Mouse (Mus musculus) kidney, embryonic 15.5 days (tissue): ENCODE measurements around the gene Swap70. TPM values are rescaled to one million over a fixed set of nuclear protein-coding genes. Genes with fewer than 3 reads are reported as not detected.

ENCODE experiments used
- ATAC-seq: fragments of 200-750 bp; cut with Nextera tagmentation; replicated peaks from 2 replicates; pipeline ENCODE4 v1.8.0; 2017; ENCODE audit warnings: moderate TSS enrichment; ENCODE audit not compliant: low FRiP score
- H3K27ac ChIP-seq: fragments of 300-500 bp; sonication (generic); 2 replicates; pipeline ENCODE4 v1.5.1; 2015; ENCODE audit warnings: mild to moderate bottlenecking, inconsistent platforms
- H3K27me3 ChIP-seq: fragments of 300-500 bp; sonication (generic); 2 replicates; pipeline ENCODE4 v1.6.1; 2015; ENCODE audit warnings: inconsistent platforms
- H3K36me3 ChIP-seq: fragments of 300-500 bp; sonication (generic); 2 replicates; pipeline ENCODE4 v1.6.1; 2015; ENCODE audit warnings: inconsistent platforms
- H3K4me1 ChIP-seq: fragments of 300-500 bp; sonication (generic); 2 replicates; pipeline ENCODE4 v1.6.1; 2015; ENCODE audit warnings: inconsistent platforms
- H3K4me2 ChIP-seq: fragments of 300-500 bp; sonication (generic); 2 replicates; pipeline ENCODE4 v1.6.1; 2015; ENCODE audit warnings: moderate library complexity, mild to moderate bottlenecking, inconsistent platforms
- H3K4me3 ChIP-seq: fragments of 300-500 bp; sonication (generic); replicated peaks from 2 replicates; pipeline ENCODE4 v1.5.1; 2015; ENCODE audit warnings: mild to moderate bottlenecking, inconsistent platforms
- H3K9ac ChIP-seq: fragments of 300-500 bp; sonication (generic); 2 replicates; pipeline ENCODE4 v1.6.1; 2015; ENCODE audit warnings: mild to moderate bottlenecking, inconsistent platforms
- H3K9me3 ChIP-seq: fragments of 300-500 bp; sonication (generic); replicated peaks from 2 replicates; pipeline ENCODE4 v1.6.1; 2016; ENCODE audit warnings: inconsistent platforms
- WGBS: fragments of 180-500 bp; shearing (Covaris S2); methylation state at CpG from one replicate; pipeline ENCODE4 v1.1.7; 2015; ENCODE audit warnings: mixed read lengths; 5-methylcytosine and 5-hydroxymethylcytosine counted together
- polyA plus RNA-seq: library from polyadenylated mRNA; unstranded; fragments of >200 nt; fragmentation: Nextera tagmentation; extraction: Ambion mirVana; gene quantifications from 2 replicates; pipeline ENCODE4 v1.2.1, GENCODE M21; 2015

Swap70 gene
- polyA plus RNA-seq, 1 experiment from 2014 or later = 32.8 TPM

DNA sequence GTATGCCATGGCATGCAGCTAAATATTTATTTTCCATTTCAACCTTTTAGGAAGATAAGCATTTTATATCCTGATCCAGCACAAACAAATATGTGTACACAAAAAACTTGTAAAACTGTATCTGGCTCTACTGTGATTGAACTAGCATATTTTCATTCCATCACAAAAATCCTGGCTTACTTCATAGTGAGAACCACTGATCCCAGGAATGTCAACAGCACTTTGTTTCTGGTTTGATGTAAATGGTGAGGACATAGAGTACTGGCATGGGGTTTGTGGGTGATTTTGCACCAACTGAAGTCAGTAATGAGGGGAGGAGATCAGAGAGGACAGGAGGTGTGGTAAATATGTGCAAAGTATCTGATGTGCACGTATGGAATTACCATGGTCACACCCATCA lies 41.1 kb downstream of the Swap70 start:
- Histone ChIP-seq H3K36me3 (peaks cover 7% of the 10 kb centered on the region; the same call in 1 of the 2 replicates), H3K27me3 (no peaks in the 10 kb centered on the region), H3K9me3 (no peaks in the 10 kb centered on the region), H3K9ac (no peak overlapping the region), H3K4me3 (no peak overlapping the region), H3K4me1 (peaks cover 14% of the 10 kb centered on the region), H3K27ac (no peak overlapping the region), H3K4me2 (no peak overlapping the region)
- WGBS = 75% methylated on average over 1 of the region's 1 CpGs
- ATAC-seq = no peak

DNA sequence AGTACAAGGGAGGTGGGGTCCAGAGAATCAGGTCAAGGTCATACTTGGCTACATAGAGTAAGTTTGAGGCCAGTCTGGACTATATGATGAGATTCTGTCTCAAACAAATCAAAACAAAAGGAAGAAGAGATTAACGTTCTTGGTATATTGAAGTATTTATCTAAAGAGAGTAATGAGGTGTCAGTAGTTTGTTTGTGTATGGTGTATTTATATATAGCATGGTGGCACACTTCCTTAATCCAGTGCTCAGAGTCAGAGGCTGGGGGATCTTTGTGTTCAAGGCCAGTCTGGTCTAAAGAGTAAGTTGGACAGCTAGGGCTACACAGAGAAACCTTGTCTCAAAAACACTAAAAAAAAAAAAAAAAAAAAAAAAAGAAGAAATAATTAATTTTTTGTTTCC lies 42.0 kb downstream of the Swap70 start:
- H3K27ac ChIP-seq = no peak overlapping the region
- WGBS = 56% methylated on average over 1 of the region's 1 CpGs
- ATAC-seq = no peak

DNA sequence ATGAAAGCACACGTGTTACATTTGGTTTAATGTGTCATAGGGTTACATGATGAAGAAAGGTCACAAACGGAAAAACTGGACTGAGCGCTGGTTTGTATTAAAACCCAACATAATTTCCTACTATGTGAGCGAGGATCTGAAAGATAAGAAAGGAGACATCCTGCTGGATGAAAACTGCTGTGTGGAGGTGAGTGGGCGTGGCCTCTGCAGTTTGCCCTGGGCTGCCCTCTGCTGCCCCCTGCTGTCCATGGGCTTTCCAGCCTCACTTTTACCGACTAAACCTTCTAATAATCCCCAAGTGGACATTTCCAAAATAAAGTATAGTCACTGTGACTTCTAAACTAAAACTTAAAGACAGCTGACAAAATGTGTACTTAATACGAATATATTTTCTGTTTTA lies 44.3 kb downstream of the Swap70 start:
- H3K9ac ChIP-seq = no peak overlapping the region
- no peaks in the 10 kb centered on the region for H3K9me3 ChIP-seq
- H3K27me3 ChIP-seq = no peaks in the 10 kb centered on the region
- 28% methylated on average over 7 of the region's 7 CpGs for WGBS
- no peak for ATAC-seq
- H3K36me3 ChIP-seq = peaks cover 10% of the 10 kb centered on the region
- no peak overlapping the region for H3K4me3 ChIP-seq
- H3K4me1 ChIP-seq = 0 out of 2 replicates have a peak, but pooled peaks cover 2% of the 10 kb centered on the region
- H3K27ac ChIP-seq = no peak overlapping the region
- no peak overlapping the region for H3K4me2 ChIP-seq

More for the DNA sequence above, 42.0 kb downstream of the Swap70 start:
- Histone ChIP-seq H3K36me3 (0 out of 2 replicates have a peak, but pooled peaks cover under 1% of the 10 kb centered on the region), H3K9ac (no peak overlapping the region), H3K27me3 (no peaks in the 10 kb centered on the region), H3K4me3 (no peak overlapping the region), H3K4me2 (no peak overlapping the region), H3K4me1 (peaks cover 6% of the 10 kb centered on the region), H3K9me3 (no peaks in the 10 kb centered on the region)

DNA sequence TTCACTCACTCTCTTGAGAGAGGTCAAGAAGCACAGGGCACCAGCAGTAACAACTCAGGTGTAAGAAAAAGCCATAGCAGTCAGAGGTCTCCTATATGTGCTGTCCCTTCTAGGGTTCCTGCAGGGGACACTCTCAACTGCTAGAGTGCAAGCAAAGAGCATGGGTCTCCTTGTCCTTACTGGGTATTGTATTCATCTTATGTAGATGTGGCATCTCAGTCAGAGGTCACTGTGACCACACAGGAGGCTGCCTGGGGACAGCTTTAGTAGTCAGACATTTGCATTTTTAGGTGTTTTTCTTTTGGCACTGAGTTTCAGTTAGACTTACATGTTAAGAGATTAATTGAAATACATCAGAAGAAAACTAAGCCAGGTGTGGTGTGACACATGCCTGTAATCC lies 45.5 kb downstream of the Swap70 start:
- H3K4me3 ChIP-seq = no peak overlapping the region
- no peaks in the 10 kb centered on the region for H3K9me3 ChIP-seq
- no peak overlapping the region for H3K27ac ChIP-seq
- H3K4me2 ChIP-seq = no peak overlapping the region
- no peak for ATAC-seq
- peaks cover 10% of the 10 kb centered on the region for H3K36me3 ChIP-seq
- peaks cover 8% of the 10 kb centered on the region for H3K4me1 ChIP-seq
- no peaks in the 10 kb centered on the region for H3K27me3 ChIP-seq
- no peak overlapping the region for H3K9ac ChIP-seq

DNA sequence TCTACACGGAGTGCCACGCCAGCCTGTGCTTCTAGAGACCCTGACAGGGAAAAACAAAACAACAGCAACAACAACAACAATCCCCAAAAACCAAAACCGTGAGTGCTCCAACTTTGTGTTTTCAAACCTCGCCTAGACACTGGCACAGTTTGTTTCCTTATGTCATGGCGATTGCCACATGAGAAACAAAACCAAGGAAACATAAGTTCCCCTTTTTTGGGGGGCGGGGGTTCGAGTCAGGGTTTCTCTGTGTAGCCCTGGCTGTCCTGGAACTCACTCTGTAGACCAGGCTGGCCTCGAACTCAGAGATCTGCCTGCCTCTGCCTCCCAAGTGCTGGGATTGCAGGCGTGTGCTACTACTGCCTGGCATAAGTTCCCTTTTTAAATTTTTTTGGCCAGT lies 46.5 kb downstream of the Swap70 start:
- no peak for ATAC-seq
- Histone ChIP-seq H3K36me3 (peaks cover 10% of the 10 kb centered on the region), H3K9me3 (no peaks in the 10 kb centered on the region), H3K27me3 (no peaks in the 10 kb centered on the region), H3K4me2 (no peak overlapping the region), H3K9ac (no peak overlapping the region), H3K27ac (no peak overlapping the region), H3K4me3 (no peak overlapping the region), H3K4me1 (peaks cover 15% of the 10 kb centered on the region)
- 96% methylated on average over 9 of the region's 9 CpGs for WGBS

DNA sequence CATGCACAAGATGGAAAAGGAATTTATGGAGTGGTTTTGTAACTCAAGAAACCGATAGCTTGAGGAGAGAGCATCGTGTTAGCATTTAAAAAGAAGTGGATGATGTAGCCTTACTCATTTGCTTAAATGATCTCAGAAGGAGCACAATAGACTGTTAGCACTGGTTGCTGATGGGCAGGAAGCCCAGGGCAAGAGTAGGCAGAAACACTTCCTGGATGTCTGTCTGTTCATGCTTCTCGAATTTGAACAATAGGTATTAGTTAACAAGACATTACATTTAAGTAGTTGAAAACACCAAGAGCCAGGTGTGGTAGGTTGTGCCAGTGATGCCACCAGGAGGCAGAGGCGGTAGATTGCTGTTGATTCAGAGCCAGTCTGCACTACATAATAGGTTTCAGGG lies 47.0 kb downstream of the Swap70 start:
- WGBS = 79% methylated on average over 4 of the region's 4 CpGs

DNA sequence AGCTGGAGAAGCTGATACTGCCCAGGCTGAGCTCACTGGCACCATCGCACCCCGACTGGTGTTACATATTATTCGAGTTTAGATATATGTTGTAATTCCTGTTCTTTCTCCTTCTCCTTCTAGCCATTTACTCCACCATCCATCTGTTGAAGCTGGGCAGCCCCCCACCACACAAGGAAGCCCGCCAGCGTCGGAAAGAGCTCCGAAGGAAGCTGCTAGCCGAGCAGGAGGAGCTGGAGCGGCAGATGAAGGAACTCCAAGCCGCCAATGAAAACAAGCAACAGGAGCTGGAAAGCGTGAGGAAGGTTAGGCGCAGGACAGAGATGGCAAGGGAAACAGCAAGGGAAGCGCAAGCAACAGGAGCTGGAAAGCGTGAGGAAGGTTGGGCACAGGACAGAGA lies 48.3 kb downstream of the Swap70 start:
- WGBS = 90% methylated on average over 14 of the region's 14 CpGs

More for the DNA sequence above, 47.0 kb downstream of the Swap70 start:
- no peak overlapping the region for H3K4me3 ChIP-seq
- no peak overlapping the region for H3K4me2 ChIP-seq
- H3K27me3 ChIP-seq = no peaks in the 10 kb centered on the region
- no peak overlapping the region for H3K27ac ChIP-seq
- no peak overlapping the region for H3K9ac ChIP-seq
- no peak for ATAC-seq
- H3K4me1 ChIP-seq = peaks cover 15% of the 10 kb centered on the region
- H3K36me3 ChIP-seq = peaks cover 14% of the 10 kb centered on the region
- no peaks in the 10 kb centered on the region for H3K9me3 ChIP-seq

DNA sequence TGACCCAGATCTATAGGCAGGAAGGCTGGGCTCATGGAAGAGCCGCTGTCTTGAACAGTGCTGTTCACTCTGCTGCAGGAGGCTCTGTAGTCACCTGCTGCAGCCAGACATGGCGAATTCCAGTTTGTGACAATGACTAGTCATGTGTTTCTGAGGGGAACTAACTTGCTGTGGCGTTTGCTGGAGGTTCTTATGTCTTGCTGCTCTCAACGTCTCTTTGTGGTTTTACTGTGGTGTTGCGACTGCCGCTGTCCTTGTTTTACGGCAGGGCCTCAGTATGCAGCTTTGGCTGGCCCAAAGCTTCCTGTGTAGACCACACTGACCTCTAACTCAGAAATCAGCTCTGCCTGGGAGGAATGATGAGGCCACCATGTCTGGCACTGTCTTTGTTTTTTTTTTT lies 48.9 kb downstream of the Swap70 start:
- WGBS = 82% methylated on average over 7 of the region's 7 CpGs

More for the DNA sequence above, 48.3 kb downstream of the Swap70 start:
- H3K36me3 ChIP-seq = peaks cover 26% of the 10 kb centered on the region
- no peak overlapping the region for H3K4me2 ChIP-seq
- peaks cover 15% of the 10 kb centered on the region for H3K4me1 ChIP-seq
- no peak overlapping the region for H3K9ac ChIP-seq
- no peaks in the 10 kb centered on the region for H3K9me3 ChIP-seq
- H3K4me3 ChIP-seq = no peak overlapping the region
- ATAC-seq = no peak
- no peaks in the 10 kb centered on the region for H3K27me3 ChIP-seq
- H3K27ac ChIP-seq = no peak overlapping the region

DNA sequence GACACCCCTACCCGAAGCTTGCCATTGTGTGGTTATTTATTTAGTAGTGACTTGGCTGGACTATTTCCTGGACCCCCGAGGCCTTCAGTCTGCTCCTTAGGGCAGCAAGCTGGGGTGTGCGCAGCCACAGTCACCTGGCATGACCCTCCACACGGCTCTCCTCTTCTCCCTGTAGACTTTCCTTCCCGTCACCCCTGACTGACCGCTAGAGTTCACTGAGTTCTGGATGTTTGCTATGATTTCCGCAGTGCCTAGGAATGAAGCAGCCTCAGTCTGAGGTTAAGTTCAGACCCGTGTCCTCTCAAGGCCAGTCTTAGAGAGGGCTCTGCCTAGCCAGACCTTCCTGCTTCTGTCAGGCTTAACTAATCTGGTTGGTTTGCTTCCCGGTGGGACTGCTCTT lies 50.3 kb downstream of the Swap70 start:
- Histone ChIP-seq H3K9me3 (no peaks in the 10 kb centered on the region), H3K27ac (peak overlapping the region; percentile 85), H3K4me1 (peaks cover 15% of the 10 kb centered on the region), H3K4me2 (no peak overlapping the region), H3K27me3 (no peaks in the 10 kb centered on the region), H3K9ac (no peak overlapping the region), H3K4me3 (no peak overlapping the region), H3K36me3 (peaks cover 45% of the 10 kb centered on the region)
- WGBS = 35% methylated on average over 9 of the region's 9 CpGs
- peak; percentile 90 for ATAC-seq

More for the DNA sequence above, 48.9 kb downstream of the Swap70 start:
- no peak overlapping the region for H3K27ac ChIP-seq
- no peaks in the 10 kb centered on the region for H3K27me3 ChIP-seq
- H3K4me1 ChIP-seq = peaks cover 15% of the 10 kb centered on the region
- no peak for ATAC-seq
- peaks cover 32% of the 10 kb centered on the region for H3K36me3 ChIP-seq
- H3K4me2 ChIP-seq = no peak overlapping the region
- H3K9me3 ChIP-seq = no peaks in the 10 kb centered on the region
- H3K4me3 ChIP-seq = no peak overlapping the region
- H3K9ac ChIP-seq = no peak overlapping the region

DNA sequence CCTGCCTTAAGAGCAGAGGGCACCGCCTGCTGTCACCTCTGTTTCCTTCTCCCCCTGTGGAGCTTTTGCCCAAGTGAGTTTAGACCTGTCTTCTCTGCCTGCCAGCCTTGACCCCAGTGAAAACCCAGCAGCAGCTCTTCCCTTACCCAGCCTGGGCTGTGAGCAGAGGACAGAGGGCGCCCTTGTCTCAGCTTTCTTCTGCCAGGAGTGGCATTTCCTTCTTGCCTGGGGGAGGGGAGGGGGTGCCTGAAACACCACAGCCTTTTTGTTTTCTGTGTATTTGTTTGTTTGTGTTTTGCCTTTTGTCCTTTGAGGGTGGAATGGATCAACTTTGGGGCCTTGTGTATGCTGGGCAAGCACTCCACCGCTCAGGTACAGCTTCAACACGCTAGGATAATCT lies 50.9 kb downstream of the Swap70 start:
- H3K27ac ChIP-seq = peak overlapping the region; percentile 85
- WGBS = 76% methylated on average over 4 of the region's 4 CpGs

DNA sequence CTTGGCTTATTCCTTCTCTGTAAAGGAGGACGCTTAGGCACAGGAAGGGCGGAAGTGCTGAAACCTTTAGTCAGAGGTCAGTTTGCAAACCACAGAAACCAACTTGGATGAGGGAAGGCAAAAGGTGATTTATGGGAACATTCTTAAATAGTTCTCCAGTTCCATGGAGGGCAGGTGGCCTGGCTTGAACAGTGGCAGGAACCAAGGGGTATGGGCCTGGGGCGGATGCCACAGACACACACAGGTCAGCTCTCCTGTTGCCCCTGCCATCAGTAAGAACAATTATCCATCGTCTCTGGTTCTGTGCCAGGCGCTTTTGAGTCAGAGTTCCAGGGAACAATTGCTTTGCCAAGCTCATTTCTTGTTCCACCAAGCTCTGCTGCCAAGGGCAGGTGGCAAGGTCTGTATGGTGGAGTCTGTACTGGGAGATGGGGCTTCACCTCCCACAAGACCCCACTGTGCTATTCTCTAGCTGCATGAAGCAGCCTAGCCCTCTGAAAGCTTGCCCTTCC lies 56.3 kb downstream of the Swap70 start:
- H3K9me3 ChIP-seq = no peaks in the 10 kb centered on the region
- H3K27me3 ChIP-seq = no peaks in the 10 kb centered on the region
- 77% methylated on average over 5 of the region's 5 CpGs for WGBS
- peaks cover 78% of the 10 kb centered on the region for H3K36me3 ChIP-seq
- no peak overlapping the region for H3K4me2 ChIP-seq
- H3K4me1 ChIP-seq = peaks cover under 1% of the 10 kb centered on the region
- no peak for ATAC-seq
- H3K9ac ChIP-seq = no peak overlapping the region
- no peak overlapping the region for H3K27ac ChIP-seq
- no peak overlapping the region for H3K4me3 ChIP-seq

More for the DNA sequence above, 50.9 kb downstream of the Swap70 start:
- Histone ChIP-seq H3K4me2 (no peak overlapping the region), H3K9me3 (no peaks in the 10 kb centered on the region), H3K4me3 (no peak overlapping the region), H3K9ac (no peak overlapping the region), H3K27me3 (no peaks in the 10 kb centered on the region), H3K36me3 (peaks cover 46% of the 10 kb centered on the region), H3K4me1 (peaks cover 15% of the 10 kb centered on the region)
- 0 out of 2 replicates have a peak, but pooled peaks have one; percentile 24 for ATAC-seq

DNA sequence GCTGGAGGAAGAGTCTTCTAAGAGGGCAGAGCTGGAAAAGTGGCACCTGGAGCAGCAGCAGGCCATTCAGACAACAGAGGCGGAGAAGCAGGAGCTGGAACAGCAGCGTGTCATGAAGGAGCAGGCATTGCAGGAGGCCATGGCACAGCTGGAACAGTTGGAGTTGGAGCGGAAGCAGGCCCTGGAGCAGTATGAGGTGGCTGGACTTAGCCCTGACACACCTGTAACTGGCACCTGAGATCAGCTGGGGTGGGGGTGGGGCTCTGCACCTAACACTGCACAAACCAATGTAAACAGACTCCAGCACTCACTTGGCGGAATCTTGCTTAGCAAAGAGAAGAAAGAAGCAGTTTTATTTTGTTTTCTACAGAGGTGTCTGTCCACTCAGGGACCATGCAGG lies 57.7 kb downstream of the Swap70 start:
- 91% methylated on average over 4 of the region's 4 CpGs for WGBS
- Histone ChIP-seq H3K4me1 (no peaks in the 10 kb centered on the region), H3K36me3 (peaks cover 75% of the 10 kb centered on the region), H3K4me2 (no peak overlapping the region), H3K4me3 (no peak overlapping the region), H3K9me3 (no peaks in the 10 kb centered on the region), H3K27ac (no peak overlapping the region), H3K27me3 (no peaks in the 10 kb centered on the region), H3K9ac (no peak overlapping the region)
- no peak for ATAC-seq
